Mouse (Mus musculus): Measurements from ENCODE around the gene Raet1e.
"Not testable (repeated sequence)": the region's sequence is repeated elsewhere in the genome, so short reads cannot be mapped to it uniquely, and the experiment has no call there.

Gene Raet1e

DNA sequence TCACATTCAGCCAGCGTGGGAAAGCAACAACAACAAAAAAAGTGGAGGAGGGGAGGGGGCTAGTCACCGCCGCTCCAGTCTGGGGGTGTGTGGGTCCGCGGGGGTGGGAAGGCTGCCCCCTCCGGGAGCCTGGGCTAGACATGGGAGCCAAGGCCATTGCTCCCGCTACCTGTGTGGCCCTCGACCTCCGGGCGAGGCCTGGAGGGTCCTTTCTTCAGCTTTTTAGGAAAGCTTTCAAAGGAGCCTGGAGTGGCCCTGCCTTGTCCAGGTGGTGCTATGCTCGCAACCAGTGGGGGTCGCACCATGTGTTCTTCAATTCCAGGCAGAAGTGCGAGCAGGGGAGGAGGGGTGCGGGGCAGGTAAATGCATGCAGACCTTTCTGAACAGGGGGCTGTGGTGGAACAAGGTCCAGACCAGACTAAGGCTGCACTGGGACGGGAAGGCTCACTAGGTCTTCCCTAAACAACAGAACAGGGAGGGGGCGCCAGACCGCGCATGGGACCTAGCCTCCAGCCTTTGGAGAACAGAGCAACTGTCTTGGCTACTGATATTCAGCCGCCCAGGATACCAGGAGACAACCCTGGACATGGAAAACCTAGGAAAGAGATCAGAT, 116.2 kb downstream of the Raet1e start:
- no peak for DNase-seq

DNA sequence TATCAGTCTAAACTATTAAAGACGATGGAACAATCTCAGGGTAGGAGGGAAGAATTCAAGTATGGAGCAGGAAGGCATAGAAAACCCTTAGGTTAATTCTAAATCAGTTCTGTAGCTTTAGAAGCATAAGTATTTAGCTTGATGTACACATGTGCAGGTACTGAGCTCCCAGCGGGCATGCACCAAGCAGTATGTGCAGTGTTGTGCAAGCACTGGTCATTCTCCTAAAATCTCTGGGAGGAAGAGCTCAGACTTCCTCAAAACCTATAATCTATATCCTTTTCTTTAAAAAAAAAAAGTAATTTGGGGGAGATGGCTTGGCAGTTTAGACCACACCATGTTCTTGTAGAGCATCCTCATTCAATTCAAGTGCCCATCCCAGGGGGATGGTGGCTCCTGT, 120.1 kb downstream of the Raet1e start:
- not testable (repeated sequence) for DNase-seq

DNA sequence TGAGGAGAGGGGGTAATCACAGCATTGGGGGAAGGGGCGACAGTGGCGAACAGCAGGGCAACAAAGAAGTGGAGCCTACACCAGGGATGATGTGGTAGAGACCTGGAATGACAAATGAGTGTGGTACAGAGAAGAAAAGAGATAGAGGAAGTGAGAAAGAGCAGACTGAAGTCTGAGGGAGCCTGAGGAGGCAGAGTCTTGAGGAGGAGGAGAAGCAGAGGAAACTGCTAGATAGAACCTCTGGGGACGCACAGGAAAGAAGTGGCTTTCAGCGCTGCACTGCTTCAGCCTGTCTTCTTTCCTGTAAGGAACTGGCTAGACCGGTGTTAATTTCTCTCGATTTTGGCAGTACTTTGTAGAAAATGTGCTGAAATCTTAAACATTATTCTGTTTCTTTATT, 124.4 kb downstream of the Raet1e start:
- DNase-seq, result no peak

DNA sequence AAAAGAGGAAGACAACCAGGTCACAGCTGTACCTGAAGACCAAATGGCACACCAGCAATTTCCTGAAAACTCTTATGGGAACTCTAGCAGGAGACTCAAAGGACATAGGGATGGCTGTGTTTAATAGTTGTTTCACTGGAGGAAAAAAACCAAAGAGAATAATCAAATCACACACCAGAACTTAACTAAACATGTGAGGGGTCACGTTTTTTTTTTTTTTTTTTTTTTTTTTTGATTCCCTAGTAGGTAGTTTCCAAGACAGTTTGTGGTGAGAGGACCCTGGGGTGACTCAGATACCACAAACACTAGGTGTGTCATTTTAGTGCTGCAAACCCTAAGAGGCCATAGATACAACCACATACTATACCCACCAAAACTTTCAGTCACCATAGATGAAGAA, 137.3 kb downstream of the Raet1e start:
- DNase-seq, result no peak

DNA sequence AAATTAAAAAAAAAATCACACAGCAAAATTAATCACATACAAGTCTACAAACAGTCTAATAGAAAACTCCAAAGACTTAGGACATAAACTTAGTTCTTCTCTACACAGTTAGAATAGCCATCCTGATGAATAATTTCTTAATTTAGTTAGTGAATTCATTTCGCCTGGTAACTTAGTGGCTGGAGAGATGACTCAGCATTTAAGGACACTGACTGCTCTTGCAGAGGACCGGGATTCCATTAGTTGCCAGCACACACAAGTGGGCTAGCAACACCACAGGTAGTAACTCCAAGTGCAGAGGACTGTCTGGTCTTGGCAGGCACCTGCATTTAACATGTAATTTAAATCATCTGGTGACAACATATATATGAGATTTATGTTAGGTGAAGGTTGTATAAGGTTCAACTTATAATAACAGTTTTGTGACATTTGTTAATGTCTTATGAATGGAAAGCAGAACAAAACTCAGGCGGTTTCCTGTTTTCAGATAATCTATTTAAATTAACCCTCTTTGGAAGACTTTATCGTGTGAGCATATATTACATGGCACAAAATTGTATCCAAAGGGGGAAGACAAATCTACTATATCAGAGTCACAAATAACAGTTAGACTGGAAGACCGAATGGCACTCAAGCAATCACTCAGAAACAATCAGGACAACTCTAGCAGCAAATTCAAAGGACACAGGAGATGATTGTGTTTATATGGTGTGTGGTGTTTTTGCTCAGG, 138.8 kb downstream of the Raet1e start:
- no peak for DNase-seq

DNA sequence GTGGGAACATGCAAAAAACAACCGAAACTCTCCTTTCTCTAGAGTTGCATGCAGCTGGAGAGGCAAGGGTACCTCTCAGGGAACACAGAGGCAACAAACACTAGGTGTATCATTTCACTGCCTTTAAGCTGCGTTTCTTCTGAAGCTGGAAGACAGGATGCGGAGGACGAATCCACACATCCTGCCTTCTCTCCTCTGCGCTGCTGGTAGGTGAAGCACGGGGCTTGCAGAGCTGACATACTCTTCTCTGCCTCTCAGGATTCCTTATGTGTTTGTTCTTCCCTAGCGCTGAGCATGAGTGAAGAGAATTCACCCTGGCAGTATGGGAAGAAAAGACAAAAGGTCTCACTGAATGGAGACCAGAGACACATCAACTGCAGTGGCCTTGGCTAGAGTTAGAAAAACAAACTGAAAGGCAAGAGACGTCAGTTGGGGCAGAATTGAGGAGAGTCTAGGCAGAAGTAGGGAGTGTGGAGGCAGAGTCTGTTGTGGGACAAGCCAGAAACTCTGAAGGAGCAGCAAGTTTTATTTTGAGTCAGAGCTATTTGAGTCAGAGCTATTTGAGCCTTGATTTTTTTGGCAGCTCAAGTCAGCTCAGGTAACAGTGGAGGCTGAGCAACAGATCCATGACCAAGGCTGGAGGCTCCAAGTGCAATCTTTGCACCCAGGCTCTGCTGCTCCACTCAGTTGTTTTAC, 139.5 kb downstream of the Raet1e start:
- no peak for DNase-seq

DNA sequence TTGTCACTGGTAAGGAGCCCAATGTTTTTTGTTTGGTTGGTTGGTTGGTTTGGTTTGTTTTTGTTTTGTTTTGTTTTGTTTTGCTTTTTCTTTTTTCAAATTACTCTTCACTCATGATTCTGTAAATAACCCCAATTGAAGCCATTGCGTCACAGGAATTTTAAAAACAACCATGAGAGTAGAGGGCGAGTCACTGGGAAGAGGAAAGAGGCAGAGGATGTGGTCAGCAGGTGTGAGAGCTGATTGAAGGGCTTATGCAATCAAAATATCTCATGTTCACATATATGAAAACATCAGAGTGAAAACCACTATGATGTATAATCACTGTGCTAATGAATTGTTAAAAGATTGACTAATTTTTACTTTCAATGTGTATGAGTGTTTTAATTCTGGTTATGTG, 141.0 kb downstream of the Raet1e start:
- DNase-seq, result no peak

DNA sequence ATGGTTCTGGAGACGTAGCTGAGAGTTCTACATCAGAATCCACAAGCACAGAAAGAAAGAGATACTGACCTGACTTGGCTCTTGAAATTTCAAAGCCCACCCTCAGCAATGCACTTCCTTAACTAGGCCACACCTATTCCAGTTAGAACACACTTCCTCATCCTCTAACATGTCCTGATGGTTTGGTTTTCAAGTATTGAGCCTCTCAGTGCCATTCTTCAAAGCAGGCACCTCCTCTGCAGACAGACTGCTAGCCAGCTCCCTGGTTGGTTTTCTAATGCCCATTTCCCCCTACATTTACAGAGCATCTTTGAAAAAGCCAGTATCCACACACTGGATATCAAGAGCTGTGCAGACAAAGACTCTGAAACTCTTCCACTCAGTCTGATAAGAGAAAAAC, 143.3 kb downstream of the Raet1e start:
- DNase-seq, result no peak

DNA sequence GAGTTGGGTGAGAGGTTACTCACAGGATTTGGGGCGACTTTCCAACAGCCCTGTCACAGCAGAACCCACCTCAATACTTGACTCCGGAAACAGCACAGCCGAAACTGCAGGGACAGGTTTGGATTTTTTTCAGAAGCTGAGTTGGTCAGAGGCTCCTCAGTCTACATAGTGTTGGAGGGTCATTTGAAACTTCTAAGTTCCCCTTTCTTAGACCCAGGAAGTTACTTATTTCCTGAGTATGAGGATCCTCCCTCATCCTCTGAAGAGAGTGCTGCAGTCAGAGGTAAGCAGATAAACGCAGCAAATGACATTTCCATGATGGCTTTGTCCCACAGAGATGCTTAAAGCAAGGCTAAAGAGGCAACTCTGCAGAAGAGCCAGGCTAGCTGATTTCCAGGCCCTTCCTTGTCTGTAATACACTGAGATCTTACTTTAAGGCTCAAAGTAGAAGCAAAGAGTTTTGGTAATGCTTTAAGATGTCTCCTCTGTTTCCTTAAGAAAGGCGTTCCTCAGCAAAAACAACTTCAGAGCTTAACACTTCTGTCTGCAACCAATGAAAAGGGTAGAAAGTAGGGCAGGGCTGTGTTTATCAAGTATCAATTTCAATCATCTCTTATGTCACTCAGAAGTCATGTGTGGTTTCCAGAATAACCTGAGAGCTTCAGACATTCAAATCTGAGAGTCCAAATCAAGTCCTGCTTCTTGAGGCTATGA, 144.1 kb downstream of the Raet1e start:
- no peak for DNase-seq

DNA sequence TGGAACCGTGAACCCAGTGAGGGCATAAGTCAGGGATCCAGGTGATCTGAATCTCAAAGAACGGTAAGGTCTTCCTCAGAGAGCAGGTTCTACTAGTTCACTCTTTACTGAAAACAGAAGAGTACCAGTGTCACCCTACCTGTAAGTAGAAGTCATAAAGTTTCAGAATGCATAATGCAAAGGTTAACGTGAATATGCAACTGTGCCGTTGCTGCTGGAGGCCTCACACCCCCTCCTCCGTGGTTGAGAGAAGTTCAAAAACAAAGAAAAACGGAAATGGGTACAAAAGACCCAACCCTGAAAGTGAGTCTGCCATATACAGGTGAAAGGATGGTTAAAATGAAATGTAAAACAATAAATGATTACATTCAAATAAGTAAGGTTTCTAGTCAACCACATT, 145.4 kb downstream of the Raet1e start:
- DNase-seq, result no peak

DNA sequence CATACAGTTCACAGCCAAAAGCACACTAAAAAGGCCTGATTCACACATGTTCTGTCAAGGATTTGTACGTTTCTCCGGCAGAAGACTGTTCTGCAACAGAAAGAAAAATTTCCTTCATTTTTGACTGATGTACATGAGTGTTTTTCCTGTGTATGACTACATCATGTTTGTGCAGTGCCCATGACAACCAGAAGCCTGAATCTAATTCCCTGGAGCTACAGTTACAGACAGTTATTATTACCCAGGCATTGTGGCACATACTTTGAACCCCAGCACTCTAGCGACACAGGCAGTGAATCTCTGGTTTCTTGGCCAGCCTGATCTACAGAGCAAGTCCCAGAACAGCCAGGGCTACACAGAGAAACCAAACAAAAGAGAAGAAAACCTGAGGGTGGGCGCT, 147.4 kb downstream of the Raet1e start:
- no peak for DNase-seq

DNA sequence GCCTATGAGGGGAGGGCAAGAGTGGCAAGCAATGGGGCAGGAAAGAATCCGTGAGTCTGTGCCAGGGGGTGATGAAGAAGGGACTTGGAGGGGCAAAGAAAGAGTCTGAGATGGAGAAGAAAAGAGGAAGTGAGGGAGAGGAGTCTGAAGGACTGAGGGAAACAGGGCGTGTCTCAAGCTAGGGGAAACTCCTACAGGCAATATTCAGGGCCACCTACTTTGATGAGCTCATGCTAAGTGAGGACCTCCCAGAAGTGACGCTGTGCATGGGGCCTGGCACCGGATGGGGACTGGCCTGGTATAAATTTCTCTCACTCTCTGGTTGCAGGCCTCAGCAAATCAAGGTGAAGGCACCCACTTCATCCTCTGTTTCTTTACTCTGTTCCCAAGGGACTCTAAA, 148.1 kb downstream of the Raet1e start:
- no peak for DNase-seq

DNA sequence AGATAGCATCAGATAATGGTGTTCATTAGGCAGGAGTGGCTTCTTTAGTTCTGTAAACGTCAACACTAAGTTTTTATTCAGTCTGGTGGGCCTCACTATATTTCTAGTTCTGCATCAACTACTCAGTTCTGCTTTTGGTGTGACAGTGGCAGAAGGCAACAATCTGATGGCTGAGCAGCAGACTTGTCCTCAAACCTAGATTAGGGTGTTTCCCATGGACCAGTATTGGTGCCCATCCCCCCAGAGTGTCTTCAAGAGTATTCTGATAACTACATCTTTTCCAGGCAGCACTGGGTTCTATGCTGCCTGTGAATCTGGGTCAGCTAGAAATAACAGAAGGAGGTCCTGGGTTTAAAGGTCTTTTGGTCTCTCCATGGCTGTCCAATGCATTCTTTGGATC, 149.9 kb downstream of the Raet1e start:
- no peak for DNase-seq

DNA sequence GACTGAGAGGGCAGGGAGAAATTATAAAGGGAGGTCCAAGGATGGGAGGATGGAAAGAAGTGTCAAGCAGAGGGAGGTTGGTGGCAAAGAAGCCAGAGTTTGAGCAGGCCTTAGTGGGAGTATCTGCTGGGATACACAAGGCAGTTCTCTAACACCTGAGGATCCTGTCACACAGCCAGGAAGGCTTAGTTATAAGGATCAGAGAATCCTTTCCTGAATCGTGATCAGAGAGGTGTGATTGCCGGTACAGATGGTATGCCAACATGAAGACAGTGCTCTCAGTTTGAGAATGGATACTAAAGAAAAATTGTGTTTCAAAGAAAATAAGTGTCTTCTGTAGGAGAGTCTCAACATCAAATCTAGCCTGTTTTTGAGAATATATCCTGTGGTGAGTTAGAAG, 164.5 kb downstream of the Raet1e start:
- DNase-seq, result no peak

DNA sequence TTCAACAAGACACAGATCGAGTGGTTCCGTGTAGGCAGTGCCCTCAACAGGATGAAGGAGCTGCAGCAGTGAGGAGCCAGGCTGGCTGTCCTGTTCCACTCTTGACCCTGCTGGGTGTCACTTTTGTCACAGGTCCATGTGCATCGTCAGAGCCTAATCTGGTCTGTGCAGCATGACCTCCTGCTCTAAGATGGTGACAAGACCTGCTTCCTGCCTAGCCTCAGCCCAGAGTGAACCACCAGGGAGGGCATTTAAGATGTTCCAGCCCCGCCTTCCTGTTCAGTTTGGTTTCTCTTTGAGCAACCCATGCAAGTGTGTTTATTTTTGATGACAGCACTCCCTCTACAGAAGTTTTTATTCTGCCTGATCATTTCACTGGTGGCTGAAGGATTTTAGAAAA, 187.4 kb downstream of the Raet1e start:
- DNase-seq, result not testable (repeated sequence)

DNA sequence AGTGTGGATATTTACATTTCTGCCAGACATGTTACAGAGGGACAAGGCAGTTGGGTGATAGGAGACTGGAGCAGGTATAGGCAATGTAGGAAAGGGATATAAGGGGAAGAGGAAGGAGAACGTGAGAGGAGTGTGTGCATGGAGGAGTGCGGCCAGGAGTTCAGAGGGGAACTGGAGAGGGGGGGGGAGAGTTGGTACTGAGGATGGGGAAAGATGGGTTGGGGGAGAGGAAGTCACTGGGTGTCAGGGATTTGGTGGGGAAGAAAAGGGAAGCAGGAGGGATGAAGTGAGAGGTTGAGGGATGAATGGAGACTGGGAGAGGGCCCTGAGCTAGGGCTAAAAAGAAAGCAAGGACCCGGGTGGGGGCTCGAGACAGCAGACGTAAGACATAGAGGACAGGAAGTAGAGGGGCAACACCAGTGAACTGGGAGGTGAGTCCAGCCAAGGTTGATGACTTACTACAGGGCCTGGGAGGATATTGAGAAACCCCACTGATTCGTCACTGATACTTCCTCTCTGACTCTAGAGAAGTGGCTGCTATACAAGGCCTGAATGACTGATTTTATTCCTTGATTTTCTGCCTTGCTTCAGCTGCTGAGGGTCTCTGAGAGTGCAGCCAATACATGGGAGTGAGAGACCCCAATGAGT, 195.3 kb downstream of the Raet1e start:
- not testable (repeated sequence) for DNase-seq

DNA sequence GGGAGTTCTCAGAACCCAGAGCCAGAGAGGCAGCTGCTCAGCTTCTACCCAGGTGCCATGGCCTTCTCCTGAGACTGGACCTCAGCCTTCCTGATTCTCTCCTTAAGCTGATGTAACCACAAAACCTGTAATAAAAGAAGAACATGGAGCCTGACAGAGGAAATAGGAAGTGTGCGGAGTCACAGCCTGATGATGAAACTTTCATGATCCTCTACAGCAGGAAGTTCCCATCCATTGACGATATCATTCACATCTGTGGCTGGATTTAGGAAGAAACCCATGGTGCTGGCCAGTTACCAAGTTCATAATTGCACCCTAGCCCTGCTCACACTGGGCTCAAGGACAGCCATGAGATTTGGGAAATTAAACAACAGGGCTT, 195.8 kb downstream of the Raet1e start:
- not testable (repeated sequence) for DNase-seq

DNA sequence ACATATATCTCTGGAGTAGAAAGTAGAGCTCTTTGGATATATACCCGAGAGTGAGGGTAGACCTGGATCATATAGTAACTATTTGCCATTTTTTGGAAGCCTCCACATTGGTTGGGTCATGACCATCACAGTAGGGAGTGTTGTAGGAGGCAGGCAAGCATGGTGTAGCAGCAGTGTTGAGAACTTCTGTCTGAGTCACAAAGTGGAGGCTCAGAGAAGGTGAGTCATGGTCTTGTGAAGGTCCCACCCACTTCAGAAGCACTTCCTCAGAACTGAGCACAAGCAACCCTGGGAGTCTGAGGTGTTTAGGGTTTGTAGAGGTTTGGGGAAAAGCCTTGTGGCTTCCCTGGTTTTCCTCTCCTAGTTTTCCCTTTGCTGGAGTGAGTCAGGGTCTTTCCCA, 199.0 kb downstream of the Raet1e start:
- DNase-seq, result not testable (repeated sequence)

DNA sequence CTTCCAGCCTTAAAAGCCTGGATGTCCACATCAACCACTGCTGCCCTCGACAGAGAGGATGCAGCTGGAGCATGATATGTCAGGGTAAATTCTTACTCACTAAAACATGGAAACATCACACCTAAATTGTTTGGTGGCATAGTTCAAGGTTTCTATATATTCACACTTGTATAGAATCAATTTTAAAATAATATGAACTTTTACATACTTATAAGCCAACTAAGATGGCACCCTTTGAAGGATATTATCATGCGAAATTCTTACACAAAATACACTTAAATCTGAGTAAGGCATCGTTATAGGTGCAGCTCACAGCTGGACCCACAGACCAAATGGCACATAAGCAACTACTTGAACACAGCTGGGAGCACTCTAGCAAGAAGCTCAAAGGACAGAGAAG, 201.9 kb downstream of the Raet1e start, which contains the start of gene Raet1d:
Gene Raet1d, plus strand, starts transcription at position 301 of the 400 bp plus-strand sequence.
- not testable (repeated sequence) for DNase-seq

DNA sequence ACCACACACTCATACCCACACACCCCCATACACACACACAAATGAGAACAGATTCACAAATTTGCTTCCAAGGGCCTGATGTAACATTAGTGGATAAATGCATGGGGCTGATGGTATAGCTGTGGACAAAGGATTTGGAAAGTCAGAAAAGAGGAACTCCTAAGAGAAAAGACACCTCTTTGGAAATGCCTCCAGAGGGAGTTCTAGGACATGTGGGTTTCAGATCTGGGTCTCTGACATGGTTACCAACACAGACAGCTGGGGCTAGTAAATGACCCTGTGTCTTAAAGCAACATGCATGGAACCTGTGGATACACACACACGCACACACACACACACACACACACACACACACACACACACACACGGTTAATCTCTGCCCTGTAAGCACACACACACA, 202.6 kb downstream of the Raet1e start:
- not testable (repeated sequence) for DNase-seq

DNA sequence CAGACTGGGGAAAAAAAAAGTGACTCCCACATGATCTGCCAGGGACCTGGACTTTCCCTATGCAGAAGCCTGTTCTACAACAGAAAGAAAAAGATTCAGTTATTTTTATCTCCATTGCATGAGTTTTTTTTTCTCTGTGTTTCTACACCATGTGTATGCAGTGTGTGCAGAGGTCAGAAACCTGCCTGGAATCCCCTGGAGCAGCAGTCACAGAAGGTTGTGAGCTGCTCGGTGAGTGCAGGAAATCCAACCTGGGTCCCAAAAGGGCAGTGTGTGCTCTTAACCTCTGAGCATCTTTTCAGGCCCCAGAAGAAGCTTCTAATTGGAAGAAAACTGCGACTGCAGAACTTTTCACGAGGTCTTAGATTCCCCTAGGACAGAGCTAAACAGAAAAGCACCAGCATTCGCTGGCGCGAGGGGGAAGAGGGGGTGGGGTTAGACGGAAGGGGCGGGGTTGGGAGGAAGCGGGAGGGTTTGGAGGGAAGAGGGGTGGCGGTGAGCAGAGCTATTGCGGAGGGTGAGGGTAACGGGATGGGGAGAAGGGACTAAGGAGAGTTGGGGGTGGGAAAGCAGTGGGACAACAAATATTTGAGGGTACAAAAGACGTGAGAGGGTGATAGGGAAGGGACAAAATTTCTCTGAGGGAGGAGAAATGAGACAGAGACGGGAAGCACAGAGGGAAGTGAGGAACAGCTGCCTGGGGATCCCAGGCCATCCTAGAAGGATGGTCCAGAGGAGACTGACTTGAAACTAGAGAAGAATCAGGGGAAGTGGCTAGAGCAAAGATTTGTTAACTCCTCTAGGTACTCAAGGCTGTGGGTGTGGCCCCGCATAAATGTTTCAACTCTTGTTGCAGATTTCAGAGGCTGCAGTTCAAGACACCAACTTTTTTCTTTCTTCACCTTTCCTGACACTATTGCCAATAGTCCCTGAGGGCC, 203.3 kb downstream of the Raet1e start:
- not testable (repeated sequence) for DNase-seq

DNA sequence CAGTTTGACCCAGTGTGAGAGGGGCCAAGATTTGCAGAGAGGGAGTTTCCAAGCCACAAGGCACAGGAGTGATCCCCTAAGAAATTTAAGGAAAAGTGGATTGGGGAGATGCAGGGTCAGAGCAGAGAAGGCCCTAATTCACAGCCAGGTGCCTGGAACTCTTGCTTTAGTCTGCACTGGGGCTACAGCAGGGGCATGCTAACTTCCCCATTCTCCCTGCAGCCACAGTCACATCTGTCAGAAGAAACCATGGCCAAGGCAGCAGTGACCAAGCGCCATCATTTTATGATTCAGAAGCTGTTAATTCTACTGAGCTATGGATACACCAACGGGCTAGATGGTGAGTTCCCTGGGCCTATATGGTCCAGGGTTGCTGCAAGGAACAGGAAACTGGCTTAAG, 204.1 kb downstream of the Raet1e start:
- DNase-seq, result not testable (repeated sequence)
